Mouse (Mus musculus) hindbrain, embryonic 13.5 days (tissue): Measurements from ENCODE around the gene Dad1. TPM values are rescaled to one million over a fixed set of nuclear protein-coding genes. Genes with fewer than 3 reads are reported as not detected.

Experiments
- ATAC-seq: fragments of 200-750 bp; cut with Nextera tagmentation; 2 replicates; pipeline ENCODE4 v1.8.0; 2017; ENCODE audit warnings: moderate TSS enrichment; ENCODE audit not compliant: low FRiP score
- H3K27ac ChIP-seq: fragments of 300-500 bp; sonication (generic); 2 replicates; pipeline ENCODE4 v1.5.1; 2015; ENCODE audit warnings: inconsistent platforms, mild to moderate bottlenecking, moderate library complexity
- H3K27me3 ChIP-seq: fragments of 300-500 bp; sonication (generic); 2 replicates; pipeline ENCODE4 v1.6.1; 2015; ENCODE audit warnings: mild to moderate bottlenecking, inconsistent platforms
- H3K36me3 ChIP-seq: fragments of 300-500 bp; sonication (generic); 2 replicates; pipeline ENCODE4 v1.6.1; 2015; ENCODE audit warnings: mild to moderate bottlenecking, inconsistent platforms
- H3K4me1 ChIP-seq: fragments of 300-500 bp; sonication (generic); replicated peaks from 2 replicates; pipeline ENCODE4 v1.6.1; 2015; ENCODE audit warnings: inconsistent platforms
- H3K4me2 ChIP-seq: fragments of 300-500 bp; sonication (generic); 2 replicates; pipeline ENCODE4 v1.6.1; 2015; ENCODE audit warnings: inconsistent platforms, mild to moderate bottlenecking, moderate library complexity
- H3K4me3 ChIP-seq: fragments of 300-500 bp; sonication (generic); 2 replicates; pipeline ENCODE4 v1.5.1; 2015; ENCODE audit warnings: mild to moderate bottlenecking, inconsistent platforms
- H3K9ac ChIP-seq: fragments of 300-500 bp; sonication (generic); 2 replicates; pipeline ENCODE4 v1.6.1; 2015; ENCODE audit warnings: mild to moderate bottlenecking, inconsistent platforms
- H3K9me3 ChIP-seq: fragments of 300-500 bp; sonication (generic); 2 replicates; pipeline ENCODE4 v1.6.1; 2016; ENCODE audit warnings: inconsistent platforms
- WGBS: fragments of 180-500 bp; shearing (Covaris S2); methylation state at CpG from one replicate; pipeline ENCODE4 v1.1.7; 2015; 5-methylcytosine and 5-hydroxymethylcytosine counted together
- polyA plus RNA-seq: library from polyadenylated mRNA; unstranded; fragments of >200 nt; fragmentation: Nextera tagmentation; extraction: Ambion mirVana; gene quantifications from 2 replicates; pipeline ENCODE4 v1.2.1, GENCODE M21; 2015

Dad1 gene
- polyA plus RNA-seq, 1 experiment from 2014 or later, result 348 TPM

- peaks cover 20% of the 10 kb centered on the region for H3K4me1 ChIP-seq
- no peaks in the 10 kb centered on the region for H3K27me3 ChIP-seq
- no peaks in the 10 kb centered on the region for H3K9me3 ChIP-seq
- 96% methylated on average over 6 of the region's 6 CpGs for WGBS
- no peak overlapping the region for H3K4me3 ChIP-seq
- H3K4me2 ChIP-seq, result no peak overlapping the region
- H3K9ac ChIP-seq, result no peak overlapping the region
- H3K27ac ChIP-seq, result no peak overlapping the region
- H3K36me3 ChIP-seq, result no peaks in the 10 kb centered on the region
- ATAC-seq, result no peak
These were observed 32.3 kb downstream of the Dad1 start for GRCm38 (mm10) chr14:54221641-54222040.

GRCm38 (mm10) chr14:54220726-54221494 is 33.0 kb downstream of the Dad1 start:
- 89% methylated on average over 8 of the region's 8 CpGs for WGBS
- ATAC-seq, result no peak
- H3K4me2 ChIP-seq, result no peak overlapping the region
- H3K27ac ChIP-seq, result no peak overlapping the region
- H3K4me3 ChIP-seq, result no peak overlapping the region
- no peaks in the 10 kb centered on the region for H3K27me3 ChIP-seq
- H3K9ac ChIP-seq, result no peak overlapping the region
- H3K4me1 ChIP-seq, result peaks cover 20% of the 10 kb centered on the region
- no peaks in the 10 kb centered on the region for H3K9me3 ChIP-seq
- no peaks in the 10 kb centered on the region for H3K36me3 ChIP-seq

- ATAC-seq, result no peak
- H3K27me3 ChIP-seq, result no peaks in the 10 kb centered on the region
- WGBS, result 89% methylated on average over 7 of the region's 7 CpGs
These were observed 34.1 kb downstream of the Dad1 start for GRCm38 (mm10) chr14:54219849-54220248.

GRCm38 (mm10) chr14:54219256-54219655 is 34.6 kb downstream of the Dad1 start:
- no peak overlapping the region for H3K27ac ChIP-seq
- no peak for ATAC-seq

More at GRCm38 (mm10) chr14:54219849-54220248, 34.1 kb downstream of the Dad1 start:
- Histone ChIP-seq H3K27ac (no peak overlapping the region), H3K4me3 (no peak overlapping the region), H3K9ac (no peak overlapping the region), H3K9me3 (no peaks in the 10 kb centered on the region), H3K4me1 (peaks cover 13% of the 10 kb centered on the region), H3K36me3 (no peaks in the 10 kb centered on the region), H3K4me2 (no peak overlapping the region)

GRCm38 (mm10) chr14:54218721-54219120 is 35.2 kb downstream of the Dad1 start:
- H3K9me3 ChIP-seq, result no peaks in the 10 kb centered on the region
- peaks cover 8% of the 10 kb centered on the region for H3K4me1 ChIP-seq
- no peak for ATAC-seq
- WGBS, result 71% methylated on average over 9 of the region's 9 CpGs
- H3K4me3 ChIP-seq, result no peak overlapping the region
- no peaks in the 10 kb centered on the region for H3K36me3 ChIP-seq
- H3K9ac ChIP-seq, result no peak overlapping the region
- H3K27me3 ChIP-seq, result no peaks in the 10 kb centered on the region
- no peak overlapping the region for H3K4me2 ChIP-seq
- no peak overlapping the region for H3K27ac ChIP-seq

More at GRCm38 (mm10) chr14:54219256-54219655, 34.6 kb downstream of the Dad1 start:
- Histone ChIP-seq H3K27me3 (no peaks in the 10 kb centered on the region), H3K9ac (no peak overlapping the region), H3K4me2 (no peak overlapping the region), H3K9me3 (no peaks in the 10 kb centered on the region), H3K4me3 (no peak overlapping the region), H3K36me3 (no peaks in the 10 kb centered on the region), H3K4me1 (peaks cover 8% of the 10 kb centered on the region)
- WGBS, result 70% methylated on average over 8 of the region's 8 CpGs

- Histone ChIP-seq H3K27me3 (no peaks in the 10 kb centered on the region), H3K36me3 (no peaks in the 10 kb centered on the region), H3K4me2 (no peak overlapping the region), H3K4me1 (peaks cover 8% of the 10 kb centered on the region), H3K9ac (no peak overlapping the region), H3K4me3 (no peak overlapping the region), H3K27ac (no peak overlapping the region), H3K9me3 (no peaks in the 10 kb centered on the region)
- 76% methylated on average over 1 of the region's 1 CpGs for WGBS
- ATAC-seq, result no peak
These were observed 35.7 kb downstream of the Dad1 start for GRCm38 (mm10) chr14:54218233-54218632.

- no peak overlapping the region for H3K27ac ChIP-seq
These were observed 37.8 kb downstream of the Dad1 start for GRCm38 (mm10) chr14:54216126-54216525.

GRCm38 (mm10) chr14:54214901-54215300 is 39.0 kb downstream of the Dad1 start:
- no peaks in the 10 kb centered on the region for H3K27me3 ChIP-seq
- no peaks in the 10 kb centered on the region for H3K9me3 ChIP-seq
- H3K9ac ChIP-seq, result no peak overlapping the region
- no peak overlapping the region for H3K4me3 ChIP-seq
- H3K27ac ChIP-seq, result no peak overlapping the region
- no peaks in the 10 kb centered on the region for H3K36me3 ChIP-seq
- WGBS, result 80% methylated on average over 10 of the region's 10 CpGs
- no peak for ATAC-seq
- no peak overlapping the region for H3K4me2 ChIP-seq
- peaks cover 8% of the 10 kb centered on the region for H3K4me1 ChIP-seq

More at GRCm38 (mm10) chr14:54216126-54216525, 37.8 kb downstream of the Dad1 start:
- Histone ChIP-seq H3K4me3 (no peak overlapping the region), H3K4me1 (peaks cover 8% of the 10 kb centered on the region), H3K9me3 (no peaks in the 10 kb centered on the region), H3K36me3 (no peaks in the 10 kb centered on the region), H3K9ac (no peak overlapping the region), H3K27me3 (no peaks in the 10 kb centered on the region), H3K4me2 (no peak overlapping the region)
- no peak for ATAC-seq
- 93% methylated on average over 7 of the region's 7 CpGs for WGBS

- Histone ChIP-seq H3K9me3 (no peaks in the 10 kb centered on the region), H3K4me2 (no peak overlapping the region), H3K4me1 (peaks cover 8% of the 10 kb centered on the region), H3K27me3 (no peaks in the 10 kb centered on the region), H3K36me3 (no peaks in the 10 kb centered on the region), H3K4me3 (no peak overlapping the region), H3K27ac (no peak overlapping the region), H3K9ac (no peak overlapping the region)
- 39% methylated on average over 2 of the region's 2 CpGs for WGBS
- no peak for ATAC-seq
These were observed 39.4 kb downstream of the Dad1 start for GRCm38 (mm10) chr14:54214477-54214876.

GRCm38 (mm10) chr14:54213734-54214133 is 40.2 kb downstream of the Dad1 start:
- H3K27me3 ChIP-seq, result no peaks in the 10 kb centered on the region
- H3K4me3 ChIP-seq, result no peak overlapping the region
- 84% methylated on average over 2 of the region's 2 CpGs for WGBS
- H3K4me2 ChIP-seq, result no peak overlapping the region
- peaks cover 6% of the 10 kb centered on the region for H3K4me1 ChIP-seq
- no peak overlapping the region for H3K9ac ChIP-seq
- no peaks in the 10 kb centered on the region for H3K36me3 ChIP-seq
- ATAC-seq, result no peak
- H3K9me3 ChIP-seq, result no peaks in the 10 kb centered on the region
- H3K27ac ChIP-seq, result no peak overlapping the region

GRCm38 (mm10) chr14:54211755-54212154 is 42.1 kb downstream of the Dad1 start:
- no peak overlapping the region for H3K9ac ChIP-seq
- no peaks in the 10 kb centered on the region for H3K9me3 ChIP-seq
- no peaks in the 10 kb centered on the region for H3K27me3 ChIP-seq
- H3K4me3 ChIP-seq, result no peak overlapping the region
- ATAC-seq, result no peak
- no peaks in the 10 kb centered on the region for H3K36me3 ChIP-seq
- H3K27ac ChIP-seq, result no peak overlapping the region
- no peak overlapping the region for H3K4me2 ChIP-seq
- WGBS, result 88% methylated on average over 5 of the region's 5 CpGs
- H3K4me1 ChIP-seq, result peaks cover 3% of the 10 kb centered on the region; the same call in 1 of the 2 replicates

- ATAC-seq, result no peak
- no peak overlapping the region for H3K27ac ChIP-seq
- H3K9me3 ChIP-seq, result no peaks in the 10 kb centered on the region
- peaks cover 3% of the 10 kb centered on the region; the same call in 1 of the 2 replicates for H3K4me1 ChIP-seq
- WGBS, result 93% methylated on average over 8 of the region's 8 CpGs
- no peak overlapping the region for H3K4me3 ChIP-seq
- H3K4me2 ChIP-seq, result no peak overlapping the region
- no peak overlapping the region for H3K9ac ChIP-seq
- no peaks in the 10 kb centered on the region for H3K36me3 ChIP-seq
- H3K27me3 ChIP-seq, result no peaks in the 10 kb centered on the region
These were observed 42.7 kb downstream of the Dad1 start for GRCm38 (mm10) chr14:54211199-54211598.

GRCm38 (mm10) chr14:54210401-54210800 is 43.5 kb downstream of the Dad1 start:
- no peak overlapping the region for H3K4me2 ChIP-seq
- 93% methylated on average over 2 of the region's 2 CpGs for WGBS

More at GRCm38 (mm10) chr14:54210401-54210800, 43.5 kb downstream of the Dad1 start:
- Histone ChIP-seq H3K9me3 (no peaks in the 10 kb centered on the region), H3K36me3 (no peaks in the 10 kb centered on the region), H3K27me3 (no peaks in the 10 kb centered on the region), H3K27ac (no peak overlapping the region), H3K4me1 (peaks cover 3% of the 10 kb centered on the region; the same call in 1 of the 2 replicates), H3K4me3 (no peak overlapping the region), H3K9ac (no peak overlapping the region)
- no peak for ATAC-seq
